Mouse (Mus musculus) monocyte, adult 2 months (primary cell): Measurements from ENCODE around the gene Pcsk7.

Experiments used
- DNase-seq, 2 experiments: peaks; one replicate each; pipeline ENCODE4 v3.0.0; 2022; ENCODE audit warnings: low spot score in 2 of 2, low read depth in 1 of 2

The Pcsk7 gene

DNA sequence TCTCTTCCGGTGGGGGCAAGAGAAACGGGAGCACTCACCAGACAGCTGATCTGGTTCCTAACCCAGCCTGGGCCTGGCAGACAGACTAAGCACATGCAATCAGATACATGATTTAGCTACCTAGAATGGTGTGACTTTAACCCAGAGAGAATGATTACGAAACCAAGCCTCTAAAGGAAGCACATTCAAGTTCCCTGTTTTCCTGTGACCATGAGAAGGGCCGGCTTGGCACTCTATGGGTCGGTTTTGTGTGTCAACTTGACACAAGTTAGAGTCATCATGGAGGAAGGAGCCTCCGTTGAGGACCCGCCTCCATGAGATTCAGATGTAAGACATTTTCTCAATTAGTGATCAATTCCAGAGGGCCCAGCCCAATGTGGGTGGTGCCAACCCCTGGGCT, 53.4 kb downstream of the Pcsk7 start:
- DNase-seq: peak; percentile 51 to 58

DNA sequence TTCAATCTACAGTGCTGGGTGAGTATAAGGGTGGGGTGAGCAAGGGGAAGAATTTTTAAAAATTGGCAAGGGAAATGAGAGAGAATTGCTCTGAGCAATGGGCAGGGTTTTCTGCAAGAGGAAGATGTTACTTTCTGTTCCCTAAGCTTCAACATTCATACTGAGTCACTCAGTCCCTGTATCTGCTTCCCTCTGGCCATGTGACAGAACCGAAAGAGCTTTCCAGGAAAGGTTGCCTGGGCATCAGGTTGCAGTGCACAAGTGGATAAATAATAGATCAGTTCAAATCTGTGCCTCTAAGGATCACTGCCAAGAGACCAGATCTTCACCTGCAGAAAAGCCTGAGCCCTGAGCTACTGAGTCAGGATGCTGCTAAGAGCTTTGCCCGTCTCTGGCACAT, 55.6 kb downstream of the Pcsk7 start:
- DNase-seq: peak in 1 of 2 experiments; percentile 55

DNA sequence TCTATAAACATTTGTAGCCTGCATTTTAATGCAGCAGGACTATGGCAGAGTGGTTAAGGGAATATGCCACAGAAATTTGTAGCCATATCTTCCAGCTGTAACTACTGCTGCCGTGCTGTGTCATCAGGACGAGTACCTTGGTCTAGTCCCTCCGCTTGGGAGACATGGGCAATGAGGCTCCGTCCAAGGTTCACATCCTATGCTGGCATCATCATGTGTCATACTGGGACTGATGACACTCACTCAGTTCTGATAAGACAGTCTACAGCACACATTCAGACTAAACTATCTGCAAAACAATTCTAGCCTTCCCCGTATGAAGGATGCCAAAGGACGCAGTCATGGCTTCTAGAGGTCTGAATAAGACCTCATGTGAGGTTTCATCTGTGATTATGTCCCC, 57.3 kb downstream of the Pcsk7 start:
- no peak for DNase-seq

DNA sequence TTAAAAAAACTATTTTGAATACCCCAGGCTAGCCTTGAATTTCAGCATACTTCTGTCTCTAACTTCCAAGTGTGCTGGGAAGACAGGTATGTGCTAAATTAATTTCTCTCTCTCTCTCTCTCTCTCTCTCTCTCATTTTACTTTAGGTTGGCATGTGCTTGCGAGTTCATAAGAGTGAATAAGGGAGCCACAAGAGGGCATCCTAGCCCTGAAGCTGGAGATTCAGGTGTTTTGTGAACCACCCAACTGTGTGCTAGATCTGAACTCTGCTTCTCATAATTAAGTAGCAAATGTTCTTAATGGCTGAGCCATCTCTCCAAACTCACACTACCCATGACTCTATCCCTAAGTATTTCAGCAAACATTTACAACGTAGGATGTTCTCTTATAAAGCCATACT, 70.6 kb downstream of the Pcsk7 start:
- no peak for DNase-seq
